Mouse (Mus musculus) gastrocnemius, postnatal 4 days (tissue): ENCODE measurements around the gene Rcbtb1. TPM values are rescaled to one million over a fixed set of nuclear protein-coding genes. Genes with fewer than 3 reads are reported as not detected.
"Not testable (repeated sequence)": the region's sequence is repeated elsewhere in the genome, so short reads cannot be mapped to it uniquely, and the experiment has no call there.

Experiments
- DNase-seq, 2 experiments: peaks; one replicate each; pipeline ENCODE4 v3.0.0; 2021 to 2022; ENCODE audit warnings: low spot score in 2 of 2, mixed read lengths in 2 of 2
- total RNA-seq, 2 experiments: library from RNA; stranded (reverse); gene quantifications; 2 replicates each; pipeline ENCODE4 v1.2.3; 2021

Gene Rcbtb1
- total RNA-seq, 2 experiments from 2014 or later: 26.4 to 26.9 TPM

DNA sequence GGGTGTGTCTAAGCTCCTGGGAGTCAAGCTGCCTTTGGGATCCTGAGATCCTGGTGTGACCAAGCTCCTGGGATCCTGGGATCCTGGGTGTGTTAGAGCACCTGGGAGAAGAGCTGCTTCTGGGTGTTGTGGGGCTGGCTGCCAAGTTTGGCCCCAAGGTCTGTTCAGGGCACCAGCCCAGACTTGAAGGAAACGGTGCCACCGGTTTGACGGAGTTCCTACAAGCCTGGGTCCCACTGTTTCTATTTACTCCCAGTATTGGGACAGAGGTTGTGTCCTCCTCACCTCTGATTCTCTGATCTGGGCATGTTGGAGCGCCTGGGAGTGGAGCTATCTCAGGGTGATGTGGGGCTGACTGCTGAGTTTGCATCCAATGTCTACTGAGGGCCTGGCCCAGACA lies 74.0 kb downstream of the Rcbtb1 start:
- DNase-seq: not testable (repeated sequence)

Other genes starting within 250 kb of the Rcbtb1 start
- gene 1700129C05Rik, start 58.3 kb upstream of the Rcbtb1 start, total RNA-seq: not detected
- not detected for gene Gm5142, start 22.5 kb upstream of the Rcbtb1 start, total RNA-seq
- not detected for gene Gm6904, start 59.0 kb downstream of the Rcbtb1 start, total RNA-seq
- not detected for gene Phf11a, start 96.3 kb downstream of the Rcbtb1 start, total RNA-seq
- under 1 TPM; 0.23 to 0.39 TPM for gene Phf11b, start 140.1 kb downstream of the Rcbtb1 start, total RNA-seq
- 1 to 10 TPM; 2.3 to 2.4 TPM for gene Phf11d, start 164.3 kb downstream of the Rcbtb1 start, total RNA-seq
- 1 to 10 TPM in 1 of 2 experiments, under 1 TPM in 1; 0.67 to 1.0 TPM for gene Phf11c, start 194.2 kb downstream of the Rcbtb1 start, total RNA-seq
- gene Setdb2, start 239.7 kb downstream of the Rcbtb1 start, total RNA-seq: 1 to 10 TPM; 8.2 to 8.5 TPM
- gene Cab39l, start 239.8 kb downstream of the Rcbtb1 start, total RNA-seq: 10 to 100 TPM; 18.7 to 19.9 TPM